Comparison of ENCODE assay signal across 13 mouse cellular contexts in genomic region chr10:43977353-43977752, GRCm38 (mm10).
DNase-seq lines count a peak whose midpoint lies in the region; ATAC-seq lines count a peak whose summit lies in the region.
"Had no signal": no experiment of that assay in that cellular context is flagged by ENCODE, and none has a peak within 500 bp of the region (broad histone marks: within the 10 kb centered on the region; RNA-seq: fewer than 3 reads in every experiment).

No protein-coding gene starts in this region.

- peak; percentile 56 for DNase-seq in kidney, adult 11 months
- DNase-seq in ZHBTc4 (ENCODE audit: low read depth, low spot score) = peak; percentile 70
- peak; percentile 63 to 69 for DNase-seq in kidney, adult 8-10 months
- DNase-seq in midbrain, embryonic 11.5 days (ENCODE audit: low spot score, missing footprints) = no peak
- DNase-seq: cerebellum, postnatal 10 days; left cerebral cortex, postnatal 4 days had no signal

- 0 out of 2 replicates have a peak, but pooled peaks cover 2% of the 10 kb centered on the region for H3K4me1 ChIP-seq in kidney, embryonic 15.5 days
- 0 out of 2 replicates have a peak, but pooled peaks cover under 1% of the 10 kb centered on the region for H3K4me1 ChIP-seq in stomach, embryonic 16.5 days (ENCODE audit: control insufficient read depth, insufficient read depth, low read length)
- H3K4me1 ChIP-seq in midbrain, embryonic 11.5 days (ENCODE audit: control insufficient read depth, insufficient read depth, low read length) = no peaks in the 10 kb centered on the region
- no peaks in the 10 kb centered on the region for H3K4me1 ChIP-seq in liver, embryonic 12.5 days
- H3K4me1 ChIP-seq: embryonic facial prominence, embryonic 12.5 days; forebrain, embryonic 15.5 days; heart, embryonic 15.5 days had no signal

- WGBS in kidney, embryonic 15.5 days = 57% methylated on average over 3 of the region's 3 CpGs
- WGBS in stomach, embryonic 16.5 days = 49% methylated on average over 3 of the region's 3 CpGs
- 77% methylated on average over 3 of the region's 3 CpGs for WGBS in midbrain, embryonic 11.5 days
- WGBS in liver, embryonic 12.5 days (ENCODE audit: insufficient replicate concordance) = 28% methylated on average over 3 of the region's 3 CpGs

- H3K9ac ChIP-seq in kidney, embryonic 15.5 days = no peak overlapping the region
- H3K9ac ChIP-seq in stomach, embryonic 16.5 days (ENCODE audit: low read length) = no peak overlapping the region
- no peak overlapping the region for H3K9ac ChIP-seq in midbrain, embryonic 11.5 days (ENCODE audit: low read length)
- H3K9ac ChIP-seq in liver, embryonic 12.5 days = no peak overlapping the region
- H3K9ac ChIP-seq: embryonic facial prominence, embryonic 12.5 days; forebrain, embryonic 15.5 days; heart, embryonic 15.5 days had no signal

- H3K36me3 ChIP-seq in kidney, embryonic 15.5 days = no peaks in the 10 kb centered on the region
- no peaks in the 10 kb centered on the region for H3K36me3 ChIP-seq in stomach, embryonic 16.5 days (ENCODE audit: control insufficient read depth, insufficient read depth, low read length)
- H3K36me3 ChIP-seq in midbrain, embryonic 11.5 days (ENCODE audit: control insufficient read depth, insufficient read depth, low read length) = no peaks in the 10 kb centered on the region
- H3K36me3 ChIP-seq in liver, embryonic 12.5 days = no peaks in the 10 kb centered on the region
- H3K36me3 ChIP-seq: embryonic facial prominence, embryonic 12.5 days; forebrain, embryonic 15.5 days; heart, embryonic 15.5 days had no signal

- H3K9me3 ChIP-seq in kidney, embryonic 15.5 days (replicated peaks) = no peaks in the 10 kb centered on the region
- H3K9me3 ChIP-seq in stomach, embryonic 16.5 days (replicated peaks; ENCODE audit: control insufficient read depth, low read length) = no peaks in the 10 kb centered on the region
- H3K9me3 ChIP-seq in midbrain, embryonic 11.5 days (ENCODE audit: control insufficient read depth, low read length) = no peaks in the 10 kb centered on the region
- no peaks in the 10 kb centered on the region for H3K9me3 ChIP-seq in liver, embryonic 12.5 days (replicated peaks)
- H3K9me3 ChIP-seq: embryonic facial prominence, embryonic 12.5 days; forebrain, embryonic 15.5 days; heart, embryonic 15.5 days had no signal

- H3K4me3 ChIP-seq in kidney, embryonic 15.5 days (replicated peaks) = no peak overlapping the region
- H3K4me3 ChIP-seq in stomach, embryonic 16.5 days (replicated peaks; ENCODE audit: low read length) = no peak overlapping the region
- H3K4me3 ChIP-seq in midbrain, embryonic 11.5 days (ENCODE audit: low read depth, low read length) = no peak overlapping the region
- H3K4me3 ChIP-seq in liver, embryonic 12.5 days = no peak overlapping the region
- H3K4me3 ChIP-seq: embryonic facial prominence, embryonic 12.5 days; forebrain, embryonic 15.5 days; heart, embryonic 15.5 days had no signal

- ATAC-seq in kidney, embryonic 15.5 days (replicated peaks; ENCODE audit: low FRiP score) = no peak
- ATAC-seq in stomach, embryonic 16.5 days (ENCODE audit: insufficient read depth, low FRiP score) = peak; percentile 74; the same call in 1 of the 2 replicates
- ATAC-seq in midbrain, embryonic 11.5 days (ENCODE audit: low FRiP score) = no peak
- ATAC-seq in liver, embryonic 12.5 days = no peak
- ATAC-seq: forebrain, embryonic 15.5 days had no signal

- H3K4me2 ChIP-seq in kidney, embryonic 15.5 days = no peak overlapping the region
- no peak overlapping the region for H3K4me2 ChIP-seq in stomach, embryonic 16.5 days (ENCODE audit: low read depth, low read length)
- no peak overlapping the region for H3K4me2 ChIP-seq in midbrain, embryonic 11.5 days
- no peak overlapping the region for H3K4me2 ChIP-seq in liver, embryonic 12.5 days
- H3K4me2 ChIP-seq: embryonic facial prominence, embryonic 12.5 days; forebrain, embryonic 15.5 days; heart, embryonic 15.5 days had no signal

- H3K27me3 ChIP-seq in kidney, embryonic 15.5 days = no peaks in the 10 kb centered on the region
- no peaks in the 10 kb centered on the region for H3K27me3 ChIP-seq in stomach, embryonic 16.5 days (ENCODE audit: control insufficient read depth, insufficient read depth, low read length)
- no peaks in the 10 kb centered on the region for H3K27me3 ChIP-seq in midbrain, embryonic 11.5 days (ENCODE audit: control insufficient read depth, insufficient read depth, low read length)
- no peaks in the 10 kb centered on the region for H3K27me3 ChIP-seq in liver, embryonic 12.5 days (replicated peaks)
- H3K27me3 ChIP-seq: embryonic facial prominence, embryonic 12.5 days; forebrain, embryonic 15.5 days; heart, embryonic 15.5 days had no signal

- no peak overlapping the region for H3K27ac ChIP-seq in kidney, embryonic 15.5 days
- no peak overlapping the region for H3K27ac ChIP-seq in stomach, embryonic 16.5 days (ENCODE audit: low read length)
- no peak overlapping the region for H3K27ac ChIP-seq in midbrain, embryonic 11.5 days (ENCODE audit: low read depth, low read length)
- H3K27ac ChIP-seq in liver, embryonic 12.5 days = no peak overlapping the region
- H3K27ac ChIP-seq: embryonic facial prominence, embryonic 12.5 days; forebrain, embryonic 15.5 days; heart, embryonic 15.5 days; kidney, postnatal 0 days had no signal
